Mouse (Mus musculus) E14TG2a.4 (cell line): ENCODE measurements around the gene Ctse.

Experiments used
- CTCF ChIP-seq: conservative IDR thresholded peaks from 2 replicates; pipeline ENCODE4 v1.5.1; 2014; ENCODE audit warnings: low read length
- NANOG ChIP-seq: IDR thresholded peaks from 2 replicates; pipeline ENCODE4 v1.6.1; 2014; ENCODE audit warnings: borderline replicate concordance, low read length, mixed read lengths
- POU5F1 ChIP-seq: IDR thresholded peaks from 2 replicates; pipeline ENCODE4 v1.6.1; 2014; ENCODE audit warnings: low read length, borderline replicate concordance

DNA sequence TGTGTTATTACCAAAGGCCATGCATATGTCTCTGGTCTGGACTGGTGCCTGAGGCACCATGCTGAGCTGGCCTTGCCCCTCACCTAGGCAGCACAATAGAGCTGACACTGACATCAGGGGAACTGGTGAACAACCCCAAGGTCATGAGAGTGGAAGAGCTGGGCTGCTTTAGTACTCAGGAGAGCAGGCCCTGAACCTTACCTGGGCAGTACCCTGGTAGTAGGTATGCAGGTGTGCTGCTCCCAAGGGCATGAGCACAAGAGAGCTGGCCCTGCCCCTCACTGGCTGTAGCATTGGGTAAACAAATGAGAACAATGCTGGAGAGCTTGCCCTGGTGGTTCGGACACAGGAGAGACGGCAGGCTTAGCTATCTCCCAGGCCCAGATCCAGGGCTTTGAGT is 57.2 kb downstream of the Ctse start:
- TF ChIP-seq CTCF (no peak), POU5F1 (no peak), NANOG (no peak)
